Mouse (Mus musculus) CD4-positive, CD25-positive, alpha-beta regulatory T cell, adult 2 months (primary cell): ENCODE results near the gene Tm7sf3.
"Not testable (repeated sequence)": the region's sequence is repeated elsewhere in the genome, so short reads cannot be mapped to it uniquely, and the experiment has no call there.

Experiments
- DNase-seq: peaks from one replicate; pipeline ENCODE4 v3.0.0-alpha.2; 2012; ENCODE audit warnings: low read depth, low spot score

The Tm7sf3 gene

GRCm38 (mm10) chr6:146613907-146614306 lies 28.7 kb downstream of the Tm7sf3 start:
- DNase-seq: no peak

GRCm38 (mm10) chr6:146612736-146613135 lies 29.9 kb downstream of the Tm7sf3 start:
- DNase-seq: no peak

GRCm38 (mm10) chr6:146611897-146612296 lies 30.7 kb downstream of the Tm7sf3 start:
- no peak for DNase-seq

GRCm38 (mm10) chr6:146611385-146611784 lies 31.2 kb downstream of the Tm7sf3 start:
- DNase-seq: no peak

- no peak for DNase-seq
These were observed 39.0 kb downstream of the Tm7sf3 start for GRCm38 (mm10) chr6:146603651-146604050.

GRCm38 (mm10) chr6:146602601-146603000 lies 40.0 kb downstream of the Tm7sf3 start:
- DNase-seq: no peak

GRCm38 (mm10) chr6:146585134-146585533 lies 57.5 kb downstream of the Tm7sf3 start:
- DNase-seq: no peak

- DNase-seq: no peak
These were observed 59.1 kb downstream of the Tm7sf3 start for GRCm38 (mm10) chr6:146583366-146584046.

GRCm38 (mm10) chr6:146580381-146580926 lies 62.2 kb downstream of the Tm7sf3 start:
- DNase-seq: no peak

- DNase-seq: peak; percentile 51
These were observed 64.0 kb downstream of the Tm7sf3 start for GRCm38 (mm10) chr6:146578586-146578985.

- DNase-seq: peak; percentile 73
These were observed 64.5 kb downstream of the Tm7sf3 start for GRCm38 (mm10) chr6:146578111-146578531.

GRCm38 (mm10) chr6:146577310-146578109 lies 65.1 kb downstream of the Tm7sf3 start, which contains the start of gene Ints13:
Gene Ints13 (minus strand): TSS chr6:146577835.
- DNase-seq: peak; percentile 99

GRCm38 (mm10) chr6:146576903-146577302 lies 65.7 kb downstream of the Tm7sf3 start, which contains the start of gene Fgfr1op2:
Gene Fgfr1op2 (plus strand): TSS chr6:146577203.
- no peak for DNase-seq

GRCm38 (mm10) chr6:146572073-146572472 lies 70.6 kb downstream of the Tm7sf3 start:
- no peak for DNase-seq

- DNase-seq: not testable (repeated sequence)
These were observed 80.2 kb downstream of the Tm7sf3 start for GRCm38 (mm10) chr6:146562461-146562860.
